Mouse (Mus musculus): ENCODE measurements around the gene Ptger3. TPM values are rescaled to one million over a fixed set of nuclear protein-coding genes. Genes with fewer than 3 reads are reported as not detected.

The Ptger3 gene
- polyA plus RNA-seq, 1 experiment, result not detected

GRCm38 (mm10) chr3:157630671-157631070 is 64.0 kb downstream of the Ptger3 start:
- Histone ChIP-seq H3K36me3 (ENCODE audit: control insufficient read depth, insufficient read depth, low read length) (no peaks in the 10 kb centered on the region), H3K4me1 (ENCODE audit: control insufficient read depth, insufficient read depth, low read length) (no peaks in the 10 kb centered on the region), H3K27me3 (ENCODE audit: control insufficient read depth, insufficient read depth, low read length) (no peaks in the 10 kb centered on the region), H3K4me3 (ENCODE audit: control insufficient read depth, low read depth, low read length) (no peak overlapping the region), H3K27ac (ENCODE audit: control insufficient read depth, insufficient read depth, low read depth, low read length) (no peak overlapping the region)
- TF ChIP-seq POLR2A (IDR thresholded peaks at IDR 0.05; ENCODE audit: control insufficient read depth, low read depth, low read length), result no peak
- no peak for TF ChIP-seq CTCF (IDR thresholded peaks at IDR 0.05; ENCODE audit: control insufficient read depth, insufficient read depth, insufficient replicate concordance, low read depth, low read length)

GRCm38 (mm10) chr3:157631383-157631782 is 64.7 kb downstream of the Ptger3 start:
- H3K36me3 ChIP-seq (ENCODE audit: control insufficient read depth, insufficient read depth, low read length), result no peaks in the 10 kb centered on the region
- H3K27ac ChIP-seq (ENCODE audit: control insufficient read depth, insufficient read depth, low read depth, low read length), result no peak overlapping the region
- no peaks in the 10 kb centered on the region for H3K4me1 ChIP-seq (ENCODE audit: control insufficient read depth, insufficient read depth, low read length)
- TF ChIP-seq POLR2A (IDR thresholded peaks at IDR 0.05; ENCODE audit: control insufficient read depth, low read depth, low read length) (no peak), CTCF (IDR thresholded peaks at IDR 0.05; ENCODE audit: control insufficient read depth, insufficient read depth, insufficient replicate concordance, low read depth, low read length) (no peak)
- H3K27me3 ChIP-seq (ENCODE audit: control insufficient read depth, insufficient read depth, low read length), result no peaks in the 10 kb centered on the region
- H3K4me3 ChIP-seq (ENCODE audit: control insufficient read depth, low read depth, low read length), result no peak overlapping the region

DNA sequence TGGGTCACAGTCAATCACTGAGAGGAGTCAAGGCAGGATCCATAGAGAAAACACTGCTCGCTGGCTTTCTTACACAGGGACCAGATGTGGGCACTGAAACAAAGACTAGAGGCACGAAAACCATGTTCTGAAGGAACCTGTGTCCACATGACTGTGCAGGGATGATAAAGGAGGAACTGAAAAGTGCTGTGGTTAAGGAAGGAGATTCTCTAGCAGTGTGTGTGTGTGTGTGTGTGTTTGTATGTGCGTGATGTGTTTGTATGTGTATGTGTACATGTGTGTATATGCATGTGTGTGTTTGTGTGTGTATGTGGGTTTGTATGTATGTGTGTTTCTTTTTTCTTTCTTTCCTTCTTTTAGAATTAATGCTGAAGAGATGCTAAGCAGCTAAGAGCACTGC is 67.7 kb downstream of the Ptger3 start:
- H3K4me3 ChIP-seq (ENCODE audit: control insufficient read depth, low read depth, low read length), result no peak overlapping the region
- H3K4me1 ChIP-seq (ENCODE audit: control insufficient read depth, insufficient read depth, low read length), result no peaks in the 10 kb centered on the region
- no peak overlapping the region for H3K27ac ChIP-seq (ENCODE audit: control insufficient read depth, insufficient read depth, low read depth, low read length)
- no peaks in the 10 kb centered on the region for H3K27me3 ChIP-seq (ENCODE audit: control insufficient read depth, insufficient read depth, low read length)
- H3K36me3 ChIP-seq (ENCODE audit: control insufficient read depth, insufficient read depth, low read length), result no peaks in the 10 kb centered on the region
- TF ChIP-seq CTCF (IDR thresholded peaks at IDR 0.05; ENCODE audit: control insufficient read depth, insufficient read depth, insufficient replicate concordance, low read depth, low read length) (no peak), POLR2A (IDR thresholded peaks at IDR 0.05; ENCODE audit: control insufficient read depth, low read depth, low read length) (no peak)

GRCm38 (mm10) chr3:157635713-157636112 is 69.0 kb downstream of the Ptger3 start:
- no peak overlapping the region for H3K27ac ChIP-seq (ENCODE audit: control insufficient read depth, insufficient read depth, low read depth, low read length)

DNA sequence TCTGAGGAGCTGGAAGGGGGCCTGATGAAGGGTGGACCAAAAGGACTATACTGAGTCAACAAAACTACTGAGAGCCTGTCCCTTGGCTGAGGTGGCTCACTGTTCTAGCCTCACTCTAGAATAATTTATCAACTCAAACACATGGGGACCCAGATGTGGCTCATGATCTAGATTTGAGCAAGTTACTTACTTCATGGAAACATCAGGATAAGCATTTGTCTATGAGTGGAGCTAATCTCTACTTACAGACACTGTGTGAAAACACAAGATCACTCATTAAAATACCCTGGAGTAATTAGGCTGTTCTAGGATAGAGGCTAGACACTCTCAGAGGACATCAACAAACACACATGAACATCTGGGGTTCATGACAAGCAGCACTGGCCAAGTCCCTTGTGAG is 70.2 kb downstream of the Ptger3 start:
- Histone ChIP-seq H3K27ac (ENCODE audit: control insufficient read depth, insufficient read depth, low read depth, low read length) (no peak overlapping the region), H3K4me3 (ENCODE audit: control insufficient read depth, low read depth, low read length) (no peak overlapping the region), H3K36me3 (ENCODE audit: control insufficient read depth, insufficient read depth, low read length) (no peaks in the 10 kb centered on the region), H3K4me1 (ENCODE audit: control insufficient read depth, insufficient read depth, low read length) (no peaks in the 10 kb centered on the region), H3K27me3 (ENCODE audit: control insufficient read depth, insufficient read depth, low read length) (no peaks in the 10 kb centered on the region)
- TF ChIP-seq POLR2A (IDR thresholded peaks at IDR 0.05; ENCODE audit: control insufficient read depth, low read depth, low read length) (no peak), CTCF (IDR thresholded peaks at IDR 0.05; ENCODE audit: control insufficient read depth, insufficient read depth, insufficient replicate concordance, low read depth, low read length) (no peak)

More at GRCm38 (mm10) chr3:157635713-157636112, 69.0 kb downstream of the Ptger3 start:
- TF ChIP-seq CTCF (IDR thresholded peaks at IDR 0.05; ENCODE audit: control insufficient read depth, insufficient read depth, insufficient replicate concordance, low read depth, low read length) (no peak), POLR2A (IDR thresholded peaks at IDR 0.05; ENCODE audit: control insufficient read depth, low read depth, low read length) (no peak)
- no peaks in the 10 kb centered on the region for H3K27me3 ChIP-seq (ENCODE audit: control insufficient read depth, insufficient read depth, low read length)
- H3K36me3 ChIP-seq (ENCODE audit: control insufficient read depth, insufficient read depth, low read length), result no peaks in the 10 kb centered on the region
- H3K4me3 ChIP-seq (ENCODE audit: control insufficient read depth, low read depth, low read length), result no peak overlapping the region
- H3K4me1 ChIP-seq (ENCODE audit: control insufficient read depth, insufficient read depth, low read length), result no peaks in the 10 kb centered on the region

- no peak for TF ChIP-seq CTCF (IDR thresholded peaks at IDR 0.05; ENCODE audit: control insufficient read depth, insufficient read depth, insufficient replicate concordance, low read depth, low read length)
- TF ChIP-seq POLR2A (IDR thresholded peaks at IDR 0.05; ENCODE audit: control insufficient read depth, low read depth, low read length), result no peak
- H3K4me3 ChIP-seq (ENCODE audit: control insufficient read depth, low read depth, low read length), result no peak overlapping the region
- no peaks in the 10 kb centered on the region for H3K27me3 ChIP-seq (ENCODE audit: control insufficient read depth, insufficient read depth, low read length)
- H3K27ac ChIP-seq (ENCODE audit: control insufficient read depth, insufficient read depth, low read depth, low read length), result no peak overlapping the region
- H3K4me1 ChIP-seq (ENCODE audit: control insufficient read depth, insufficient read depth, low read length), result no peaks in the 10 kb centered on the region
- no peaks in the 10 kb centered on the region for H3K36me3 ChIP-seq (ENCODE audit: control insufficient read depth, insufficient read depth, low read length)
Observed at GRCm38 (mm10) chr3:157637341-157637740, 70.6 kb downstream of the Ptger3 start.

- Histone ChIP-seq H3K4me3 (ENCODE audit: control insufficient read depth, low read depth, low read length) (no peak overlapping the region), H3K27ac (ENCODE audit: control insufficient read depth, insufficient read depth, low read depth, low read length) (no peak overlapping the region), H3K27me3 (ENCODE audit: control insufficient read depth, insufficient read depth, low read length) (no peaks in the 10 kb centered on the region), H3K36me3 (ENCODE audit: control insufficient read depth, insufficient read depth, low read length) (no peaks in the 10 kb centered on the region), H3K4me1 (ENCODE audit: control insufficient read depth, insufficient read depth, low read length) (no peaks in the 10 kb centered on the region)
- TF ChIP-seq POLR2A (IDR thresholded peaks at IDR 0.05; ENCODE audit: control insufficient read depth, low read depth, low read length) (no peak), CTCF (IDR thresholded peaks at IDR 0.05; ENCODE audit: control insufficient read depth, insufficient read depth, insufficient replicate concordance, low read depth, low read length) (no peak)
Observed at GRCm38 (mm10) chr3:157641634-157642033, 74.9 kb downstream of the Ptger3 start.

- TF ChIP-seq CTCF (IDR thresholded peaks at IDR 0.05; ENCODE audit: control insufficient read depth, insufficient read depth, insufficient replicate concordance, low read depth, low read length) (no peak), POLR2A (IDR thresholded peaks at IDR 0.05; ENCODE audit: control insufficient read depth, low read depth, low read length) (no peak)
- H3K27ac ChIP-seq (ENCODE audit: control insufficient read depth, insufficient read depth, low read depth, low read length), result no peak overlapping the region
- no peaks in the 10 kb centered on the region for H3K36me3 ChIP-seq (ENCODE audit: control insufficient read depth, insufficient read depth, low read length)
- no peaks in the 10 kb centered on the region for H3K4me1 ChIP-seq (ENCODE audit: control insufficient read depth, insufficient read depth, low read length)
- H3K27me3 ChIP-seq (ENCODE audit: control insufficient read depth, insufficient read depth, low read length), result no peaks in the 10 kb centered on the region
- H3K4me3 ChIP-seq (ENCODE audit: control insufficient read depth, low read depth, low read length), result no peak overlapping the region
Observed at GRCm38 (mm10) chr3:157661622-157662021, 94.9 kb downstream of the Ptger3 start.

Measured in testis, adult 2 months (tissue).